Mouse (Mus musculus) CH12.LX (cell line): Measurements from ENCODE around the gene Cep63.

ENCODE experiments used
- CTCF ChIP-seq, 2 experiments: IDR thresholded peaks in 1 of 2; conservative IDR thresholded peaks in 1 of 2; 2 replicates each; pipeline ENCODE4 v1.5.1; 2011 to 2012; ENCODE audit warnings: low read depth in 2 of 2, low read length in 2 of 2, improper control_type of control experiment in 1 of 2, inconsistent platforms in 1 of 2, mild to moderate bottlenecking in 1 of 2, moderate library complexity in 1 of 2
- ELF1 ChIP-seq: IDR thresholded peaks from 2 replicates; pipeline ENCODE4 v1.6.1; 2014; ENCODE audit warnings: low read depth, mild to moderate bottlenecking, inconsistent platforms, low read length, improper control_type of control experiment
- EP300 ChIP-seq: IDR thresholded peaks from 2 replicates; pipeline ENCODE4 v1.6.1; 2011; ENCODE audit warnings: low read length, improper control_type of control experiment
- ETS1 ChIP-seq: conservative IDR thresholded peaks from 2 replicates; pipeline ENCODE4 v1.6.1; 2012; ENCODE audit warnings: low read depth, mild to moderate bottlenecking, inconsistent platforms, low read length, improper control_type of control experiment, moderate library complexity
- HCFC1 ChIP-seq: IDR thresholded peaks from 2 replicates; pipeline ENCODE4 v1.6.1; 2012; ENCODE audit warnings: low read depth, mild to moderate bottlenecking, inconsistent platforms, low read length, improper control_type of control experiment
- JUN ChIP-seq: IDR thresholded peaks from 2 replicates; pipeline ENCODE4 v1.6.1; 2011; ENCODE audit warnings: low read depth, mild to moderate bottlenecking, low read length, improper control_type of control experiment, moderate library complexity; ENCODE audit not compliant: insufficient read depth
- MAZ ChIP-seq: IDR thresholded peaks from 2 replicates; pipeline ENCODE4 v1.6.1; 2012; ENCODE audit warnings: low read depth, mild to moderate bottlenecking, inconsistent platforms, low read length, improper control_type of control experiment, moderate library complexity
- POLR2A ChIP-seq: IDR thresholded peaks from 2 replicates; pipeline ENCODE4 v1.6.1; 2011; ENCODE audit warnings: low read depth, mild to moderate bottlenecking, improper control_type of control experiment, low read length
- RAD21 ChIP-seq: IDR thresholded peaks from 2 replicates; pipeline ENCODE4 v1.6.1; 2011; ENCODE audit warnings: low read depth, mild to moderate bottlenecking, low read length, improper control_type of control experiment, moderate library complexity
- SIN3A ChIP-seq: IDR thresholded peaks from 2 replicates; pipeline ENCODE4 v1.6.1; 2012; ENCODE audit warnings: low read length, improper control_type of control experiment, inconsistent platforms
- UBTF ChIP-seq: IDR thresholded peaks from 2 replicates; pipeline ENCODE4 v1.6.1; 2012; ENCODE audit warnings: low read depth, mild to moderate bottlenecking, inconsistent platforms, low read length, improper control_type of control experiment, moderate library complexity
- ZC3H11A ChIP-seq: IDR thresholded peaks from 2 replicates; pipeline ENCODE4 v1.6.1; 2012; ENCODE audit warnings: low read depth, mild to moderate bottlenecking, inconsistent platforms, low read length, improper control_type of control experiment
- ZKSCAN1 ChIP-seq: IDR thresholded peaks from 2 replicates; pipeline ENCODE4 v1.6.1; 2012; ENCODE audit warnings: low read depth, inconsistent platforms, low read length, improper control_type of control experiment, borderline replicate concordance

DNA sequence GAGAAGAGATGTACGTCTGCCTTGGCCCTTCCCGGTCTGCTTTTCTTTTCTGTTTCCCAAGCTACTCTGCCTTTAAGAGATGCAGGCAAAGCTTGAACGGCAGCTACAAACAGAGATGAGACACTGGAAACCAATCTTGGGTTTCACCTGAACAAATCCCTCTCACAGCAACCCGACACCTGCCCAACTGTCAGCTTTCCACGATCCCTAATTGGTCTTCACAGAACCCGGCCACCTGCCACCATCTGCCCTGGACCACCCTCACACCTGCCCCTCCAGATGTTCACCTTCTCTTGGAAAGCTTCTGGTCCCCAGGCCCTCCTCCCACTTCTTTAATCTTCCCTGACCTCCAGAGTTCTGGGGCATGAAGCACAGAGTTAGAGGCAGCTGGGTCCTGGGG, 41.8 kb upstream of the Cep63 start:
- TF ChIP-seq UBTF (no peak), CTCF (conservative IDR thresholded peaks at IDR 0.05 in 1 of 2, IDR thresholded peaks at IDR 0.05 in 1 of 2; ENCODE audit: low read depth in 2 of 2, low read length in 2 of 2) (no peak), MAZ (no peak), EP300 (no peak), RAD21 (no peak), POLR2A (no peak), ELF1 (no peak), SIN3A (no peak), ZKSCAN1 (no peak), ETS1 (no peak), HCFC1 (no peak), JUN (no peak), ZC3H11A (no peak)
